Mouse (Mus musculus) layer of hippocampus, adult 2 months (tissue): ENCODE data around the gene Slc7a1. TPM values are rescaled to one million over a fixed set of nuclear protein-coding genes. Genes with fewer than 3 reads are reported as not detected.
A peak's percentile ranks its signal among the peaks of the same experiment; 100 is the strongest.

Experiments
- DNase-seq, 2 experiments: peaks; one replicate each; pipeline ENCODE4 v3.0.0; 2022; ENCODE audit warnings: low spot score in 2 of 2
- H3K27ac ChIP-seq: fragments of 200-600 bp; 2 replicates; pipeline ENCODE4 v1.8.1; 2022
- H3K4me3 ChIP-seq: fragments of 200-600 bp; 2 replicates; pipeline ENCODE4 v1.8.1; 2022; ENCODE audit warnings: mild to moderate bottlenecking
- CTCF ChIP-seq: fragments of 200-600 bp; conservative IDR thresholded peaks from 2 replicates; pipeline ENCODE4 v1.8.1; 2022; ENCODE audit warnings: antibody characterized with exemption, mild to moderate bottlenecking, moderate library complexity
- total RNA-seq, 2 experiments: library from RNA; stranded (reverse); gene quantifications; 2 replicates each; pipeline ENCODE4 v1.2.3; 2021

Gene Slc7a1
- total RNA-seq, 2 experiments from 2014 or later = 24.4 to 25.9 TPM

- no peak for TF ChIP-seq CTCF
- no peak for DNase-seq
- H3K4me3 ChIP-seq = no peak overlapping the region
Observed at GRCm38 (mm10) chr5:148372005-148372917, 27.4 kb downstream of the Slc7a1 start.

GRCm38 (mm10) chr5:148371375-148371774, 28.3 kb downstream of the Slc7a1 start:
- H3K4me3 ChIP-seq = no peak overlapping the region
- TF ChIP-seq CTCF = no peak
- no peak overlapping the region for H3K27ac ChIP-seq
- no peak for DNase-seq

More at GRCm38 (mm10) chr5:148372005-148372917, 27.4 kb downstream of the Slc7a1 start:
- no peak overlapping the region for H3K27ac ChIP-seq

GRCm38 (mm10) chr5:148370624-148371023, 29.1 kb downstream of the Slc7a1 start:
- no peak overlapping the region for H3K4me3 ChIP-seq
- TF ChIP-seq CTCF = peak; percentile 73
- no peak for DNase-seq

GRCm38 (mm10) chr5:148369178-148369577, 30.5 kb downstream of the Slc7a1 start:
- no peak for DNase-seq
- H3K4me3 ChIP-seq = no peak overlapping the region
- peak; percentile 56 for TF ChIP-seq CTCF
- no peak overlapping the region for H3K27ac ChIP-seq

More at GRCm38 (mm10) chr5:148370624-148371023, 29.1 kb downstream of the Slc7a1 start:
- H3K27ac ChIP-seq = no peak overlapping the region

GRCm38 (mm10) chr5:148367816-148368215, 31.9 kb downstream of the Slc7a1 start:
- TF ChIP-seq CTCF = no peak
- no peak overlapping the region for H3K27ac ChIP-seq
- H3K4me3 ChIP-seq = no peak overlapping the region
- DNase-seq = no peak

GRCm38 (mm10) chr5:148366455-148366854, 33.2 kb downstream of the Slc7a1 start:
- TF ChIP-seq CTCF = no peak
- no peak overlapping the region for H3K4me3 ChIP-seq
- no peak for DNase-seq
- H3K27ac ChIP-seq = no peak overlapping the region

- H3K27ac ChIP-seq = no peak overlapping the region
- TF ChIP-seq CTCF = no peak
- H3K4me3 ChIP-seq = no peak overlapping the region
- no peak for DNase-seq
Observed at GRCm38 (mm10) chr5:148363441-148364113, 36.1 kb downstream of the Slc7a1 start.

- TF ChIP-seq CTCF = no peak
- DNase-seq = no peak
- H3K27ac ChIP-seq = no peak overlapping the region
- H3K4me3 ChIP-seq = no peak overlapping the region
Observed at GRCm38 (mm10) chr5:148362296-148362695, 37.4 kb downstream of the Slc7a1 start.

GRCm38 (mm10) chr5:148361759-148362010, 38.0 kb downstream of the Slc7a1 start:
- no peak overlapping the region for H3K4me3 ChIP-seq
- DNase-seq = no peak
- H3K27ac ChIP-seq = no peak overlapping the region
- TF ChIP-seq CTCF = no peak

- no peak for TF ChIP-seq CTCF
- no peak for DNase-seq
- Histone ChIP-seq H3K4me3 (no peak overlapping the region), H3K27ac (no peak overlapping the region)
Observed at GRCm38 (mm10) chr5:148360922-148361758, 38.6 kb downstream of the Slc7a1 start.

GRCm38 (mm10) chr5:148359131-148359530, 40.6 kb downstream of the Slc7a1 start:
- TF ChIP-seq CTCF = no peak
- DNase-seq = no peak

GRCm38 (mm10) chr5:148357168-148357567, 42.5 kb downstream of the Slc7a1 start:
- H3K4me3 ChIP-seq = no peak overlapping the region
- DNase-seq = no peak

More at GRCm38 (mm10) chr5:148359131-148359530, 40.6 kb downstream of the Slc7a1 start:
- H3K27ac ChIP-seq = no peak overlapping the region
- H3K4me3 ChIP-seq = no peak overlapping the region

GRCm38 (mm10) chr5:148355822-148356221, 43.9 kb downstream of the Slc7a1 start:
- no peak for DNase-seq
- no peak overlapping the region for H3K4me3 ChIP-seq
- no peak overlapping the region for H3K27ac ChIP-seq
- TF ChIP-seq CTCF = no peak

More at GRCm38 (mm10) chr5:148357168-148357567, 42.5 kb downstream of the Slc7a1 start:
- no peak overlapping the region for H3K27ac ChIP-seq
- no peak for TF ChIP-seq CTCF
